Mouse (Mus musculus) CH12.LX (cell line): ENCODE data around the gene Fam114a1. TPM values are rescaled to one million over a fixed set of nuclear protein-coding genes. Genes with fewer than 3 reads are reported as not detected.

Source experiments
- DNase-seq: peaks from one replicate; pipeline ENCODE4 v3.0.0-alpha.2; 2013; ENCODE audit errors: extremely low read depth
- H3K27ac ChIP-seq: 2 replicates; pipeline ENCODE4 v1.5.1; 2012; ENCODE audit warnings: low read depth, mild to moderate bottlenecking, control low read depth, moderate library complexity; ENCODE audit not compliant: insufficient read depth
- H3K27me3 ChIP-seq: replicated peaks from 2 replicates; pipeline ENCODE3; 2012; ENCODE audit warnings: inconsistent platforms
- H3K36me3 ChIP-seq, 2 experiments: replicated peaks in 1 of 2; 2 replicates each; pipeline versions ENCODE3 to v1.6.1; 2012; ENCODE audit warnings: inconsistent platforms in 1 of 2, low read length in 1 of 2, mild to moderate bottlenecking in 1 of 2, mixed read lengths in 1 of 2, moderate library complexity in 1 of 2; ENCODE audit not compliant: control insufficient read depth in 1 of 2, insufficient read depth in 1 of 2
- H3K4me1 ChIP-seq, 2 experiments: 2 replicates each; pipeline ENCODE4 v1.6.1; 2012; ENCODE audit warnings: inconsistent platforms in 1 of 2, moderate library complexity in 1 of 2; ENCODE audit not compliant: insufficient read depth in 2 of 2, control insufficient read depth in 1 of 2
- H3K4me2 ChIP-seq: 2 replicates; pipeline ENCODE4 v1.6.1; 2012; ENCODE audit warnings: low read depth, mild to moderate bottlenecking, control low read depth; ENCODE audit not compliant: poor library complexity, insufficient read depth, severe bottlenecking
- H3K4me3 ChIP-seq, 3 experiments: fragments of 150-350 bp in 1 of 3; sonication (generic) in 1 of 3; replicated peaks in 1 of 3; 2 replicates each; pipeline versions ENCODE3 to v1.5.1; 2011 to 2012; ENCODE audit warnings: low read depth in 2 of 3, low read length in 2 of 3, mild to moderate bottlenecking in 2 of 3, moderate library complexity in 2 of 3, control low read depth in 1 of 3, improper control_type of control experiment in 1 of 3, inconsistent platforms in 1 of 3, mixed read lengths in 1 of 3; ENCODE audit not compliant: poor library complexity in 1 of 3
- H3K79me2 ChIP-seq: replicated peaks from 2 replicates; pipeline ENCODE4 v1.6.1; 2012; ENCODE audit warnings: mild to moderate bottlenecking, moderate library complexity; ENCODE audit not compliant: control insufficient read depth, poor library complexity, insufficient read depth, severe bottlenecking; ENCODE audit errors: extremely low read depth
- H3K9ac ChIP-seq: 2 replicates; pipeline ENCODE4 v1.6.1; 2012; ENCODE audit warnings: low read depth, mild to moderate bottlenecking, control low read depth, moderate library complexity; ENCODE audit not compliant: insufficient read depth
- H3K9me3 ChIP-seq: replicated peaks from 2 replicates; pipeline ENCODE3; 2012; ENCODE audit warnings: low read length, inconsistent platforms, mixed read lengths
- CHD2 ChIP-seq: IDR thresholded peaks from 2 replicates; pipeline ENCODE4 v1.6.1; 2011; ENCODE audit warnings: low read length, improper control_type of control experiment
- CTCF ChIP-seq, 2 experiments: IDR thresholded peaks in 1 of 2; conservative IDR thresholded peaks in 1 of 2; 2 replicates each; pipeline ENCODE4 v1.5.1; 2011 to 2012; ENCODE audit warnings: low read depth in 2 of 2, low read length in 2 of 2, improper control_type of control experiment in 1 of 2, inconsistent platforms in 1 of 2, mild to moderate bottlenecking in 1 of 2, moderate library complexity in 1 of 2
- GABPA ChIP-seq: IDR thresholded peaks from 2 replicates; pipeline ENCODE4 v1.6.1; 2012; ENCODE audit warnings: low read depth, low read length, improper control_type of control experiment, inconsistent platforms; ENCODE audit not compliant: insufficient replicate concordance
- IRF4 ChIP-seq: IDR thresholded peaks from 2 replicates; pipeline ENCODE4 v1.6.1; 2014; ENCODE audit warnings: low read depth, mild to moderate bottlenecking, inconsistent platforms, low read length, improper control_type of control experiment
- JUN ChIP-seq: IDR thresholded peaks from 2 replicates; pipeline ENCODE4 v1.6.1; 2011; ENCODE audit warnings: low read depth, mild to moderate bottlenecking, low read length, improper control_type of control experiment, moderate library complexity; ENCODE audit not compliant: insufficient read depth
- MAX ChIP-seq: IDR thresholded peaks from 2 replicates; pipeline ENCODE4 v1.6.1; 2011; ENCODE audit warnings: low read length, improper control_type of control experiment
- MAZ ChIP-seq: IDR thresholded peaks from 2 replicates; pipeline ENCODE4 v1.6.1; 2012; ENCODE audit warnings: low read depth, mild to moderate bottlenecking, inconsistent platforms, low read length, improper control_type of control experiment, moderate library complexity
- MEF2A ChIP-seq: IDR thresholded peaks from 2 replicates; pipeline ENCODE4 v1.6.1; 2014; ENCODE audit warnings: low read depth, mild to moderate bottlenecking, inconsistent platforms, low read length, improper control_type of control experiment, borderline replicate concordance
- MXI1 ChIP-seq: IDR thresholded peaks from 2 replicates; pipeline ENCODE4 v1.6.1; 2011; ENCODE audit warnings: mild to moderate bottlenecking, low read depth, low read length, improper control_type of control experiment
- MYC ChIP-seq: IDR thresholded peaks from 2 replicates; pipeline ENCODE4 v1.6.1; 2011; ENCODE audit warnings: low read depth, mild to moderate bottlenecking, improper control_type of control experiment, low read length
- NELFE ChIP-seq: IDR thresholded peaks from 2 replicates; pipeline ENCODE4 v1.6.1; 2011; ENCODE audit warnings: low read depth, low read length, improper control_type of control experiment
- PAX5 ChIP-seq: IDR thresholded peaks from 2 replicates; pipeline ENCODE4 v1.6.1; 2012; ENCODE audit warnings: low read length, inconsistent platforms, mixed read lengths
- POLR2A ChIP-seq: IDR thresholded peaks from 2 replicates; pipeline ENCODE4 v1.6.1; 2011; ENCODE audit warnings: low read depth, mild to moderate bottlenecking, improper control_type of control experiment, low read length
- USF1 ChIP-seq: IDR thresholded peaks from 2 replicates; pipeline ENCODE4 v1.6.1; 2014; ENCODE audit warnings: low read depth, mild to moderate bottlenecking, inconsistent platforms, low read length, improper control_type of control experiment
- USF2 ChIP-seq: conservative IDR thresholded peaks from 2 replicates; pipeline ENCODE4 v1.6.1; 2011; ENCODE audit warnings: low read depth, low read length, improper control_type of control experiment
- ZMIZ1 ChIP-seq: IDR thresholded peaks from 2 replicates; pipeline ENCODE4 v1.6.1; 2012; ENCODE audit warnings: low read depth, mild to moderate bottlenecking, inconsistent platforms, low read length, improper control_type of control experiment
- dilution Hi-C: fragments of 300-500 bp; cut with MboI; formaldehyde crosslinking; loops from 2 replicates; pipeline ENCODE4 v1.14.3; 2020; ENCODE audit warnings: low sequenced_read_pairs; ENCODE audit not compliant: extremely low pct_unique_long_range_greater_than_20kb, extremely low pct_ligation_motif_present
- in situ Hi-C: fragments of 300-500 bp; cut with MboI; formaldehyde crosslinking; loops from 3 replicates; pipeline ENCODE4 v1.14.3; 2019; ENCODE audit warnings: low sequenced_read_pairs, low pct_ligation_motif_present, low pct_unique_long_range_greater_than_20kb, mixed read lengths
- polyA plus RNA-seq: library from polyadenylated mRNA; unstranded; fragments of >175 nt; gene quantifications from 2 replicates; pipeline ENCODE4 v1.2.1, GENCODE M21; 2012; ENCODE audit warnings: low read depth; ENCODE audit not compliant: insufficient read length
- total RNA-seq, 2 experiments: library from RNA; depleted of rRNA; stranded (reverse); fragments of 300-350 nt in 1 of 2; fragments of >200 nt in 1 of 2; gene quantifications; 2 replicates each; pipeline ENCODE4 v1.2.3; 2012 to 2014

Gene Fam114a1
- total and polyA plus RNA-seq, 3 experiments: 0.12 to 0.47 (median 0.27) TPM

DNA sequence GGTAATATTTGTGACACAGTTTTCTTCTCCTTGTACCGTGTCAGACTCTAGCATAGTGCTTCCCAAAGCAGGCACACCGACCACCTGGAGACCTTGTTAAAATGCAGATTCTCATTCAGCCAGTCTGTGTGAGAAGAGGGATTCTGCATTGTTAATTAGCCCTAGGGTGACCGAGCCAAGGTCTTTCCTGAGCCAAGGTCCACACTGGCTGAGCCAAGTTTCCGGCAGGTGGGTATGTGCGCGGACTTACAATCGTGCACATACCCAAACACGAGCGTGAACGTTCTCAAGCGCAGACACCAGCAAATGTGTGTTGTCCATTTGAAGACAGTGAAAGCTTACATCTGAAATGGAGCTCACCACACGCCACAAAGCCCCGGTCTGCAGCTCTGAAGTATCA, 66.7 kb downstream of the Fam114a1 start:
- H3K79me2 ChIP-seq: no peaks in the 10 kb centered on the region
- in situ Hi-C loops (no loop called here), dilution Hi-C loops (no loop called here)
- H3K27me3 ChIP-seq: no peaks in the 10 kb centered on the region
- H3K4me1 ChIP-seq: peaks cover 6 to 19% of the 10 kb centered on the region in 2 experiments; a peak in 3 of 4 replicates
- no peak overlapping the region for H3K9ac ChIP-seq
- H3K4me3 ChIP-seq: no peak overlapping the region
- no peak for DNase-seq
- no peaks in the 10 kb centered on the region for H3K36me3 ChIP-seq
- no peak for TF ChIP-seq POLR2A
- TF ChIP-seq USF2: no peak
- TF ChIP-seq USF1: no peak
- no peak for TF ChIP-seq MXI1
- no peak for TF ChIP-seq CHD2
- TF ChIP-seq CTCF (conservative IDR thresholded peaks at IDR 0.05 in 1 of 2, IDR thresholded peaks at IDR 0.05 in 1 of 2; ENCODE audit: low read depth in 2 of 2, low read length in 2 of 2): no peak
- no peak for TF ChIP-seq IRF4
- no peak for TF ChIP-seq PAX5
- TF ChIP-seq MAZ: no peak
- H3K27ac ChIP-seq: no peak overlapping the region
- no peak overlapping the region for H3K4me2 ChIP-seq
- no peaks in the 10 kb centered on the region for H3K9me3 ChIP-seq

DNA sequence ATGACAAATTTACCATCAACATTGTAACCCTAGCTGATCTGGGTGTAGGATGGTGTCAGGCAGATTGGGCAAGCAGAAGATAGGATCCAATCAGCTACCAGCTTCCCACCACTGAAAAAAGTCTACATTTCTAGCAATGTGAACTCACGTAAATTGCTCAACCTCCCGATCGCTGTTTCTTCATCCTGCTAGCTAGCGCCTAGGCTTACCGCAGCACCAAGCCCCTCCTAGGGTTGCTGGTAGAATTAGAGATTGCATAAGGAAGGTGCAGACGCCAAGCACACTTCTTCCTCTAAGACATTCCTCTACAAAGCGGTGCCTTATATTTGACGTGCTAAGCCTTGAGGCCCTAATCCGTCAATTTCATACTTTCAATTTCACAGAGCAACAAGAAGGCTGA, 68.4 kb downstream of the Fam114a1 start:
- no peak for TF ChIP-seq GABPA
- TF ChIP-seq MYC: no peak
- no peak for TF ChIP-seq NELFE
- TF ChIP-seq MAX: no peak
- TF ChIP-seq JUN: no peak
- TF ChIP-seq MEF2A: no peak
- no peak for TF ChIP-seq ZMIZ1
- TF ChIP-seq IRF4: no peak
- TF ChIP-seq, all 38 proteins: peak for 0
- Histone ChIP-seq H3K79me2 (no peaks in the 10 kb centered on the region), H3K9me3 (no peaks in the 10 kb centered on the region), H3K36me3 (no peaks in the 10 kb centered on the region), H3K9ac (no peak overlapping the region), H3K4me3 (no peak overlapping the region), H3K4me1 (peaks cover 6 to 19% of the 10 kb centered on the region in 2 experiments; a peak in 3 of 4 replicates), H3K27ac (no peak overlapping the region), H3K4me2 (peak overlapping the region; percentile 33; the same call in 1 of the 2 replicates), H3K27me3 (no peaks in the 10 kb centered on the region)
- in situ Hi-C loops: no loop called here
- DNase-seq: no peak
- dilution Hi-C loops: no loop called here
